Mouse (Mus musculus) left cerebral cortex, postnatal 4 days (tissue): ENCODE results near the gene 6430628N08Rik. TPM values are rescaled to one million over a fixed set of nuclear protein-coding genes. Genes with fewer than 3 reads are reported as not detected.

ENCODE experiments used
- DNase-seq: peaks from one replicate; pipeline ENCODE4 v3.0.0-alpha.2; 2022
- intact Hi-C: fragments of 180-260 bp; cut with DNase I; formaldehyde crosslinking; loops from one replicate; pipeline ENCODE4 v1.15.1; 2025
- total RNA-seq, 2 experiments: library from RNA; stranded (reverse); gene quantifications; 2 replicates each; pipeline ENCODE4 v1.2.3; 2021

6430628N08Rik gene
- under 1 TPM; 0.24 to 0.36 TPM for total RNA-seq

GRCm38 (mm10) chr4:115890553-115890952 is at the start of gene 6430628N08Rik:
6430628N08Rik (plus strand) TSS chr4:115890665.
- intact Hi-C loops: no loop called here
- no peak for DNase-seq

- no peak for DNase-seq
- intact Hi-C loops: no loop called here
Observed at GRCm38 (mm10) chr4:115840842-115841241, 49.6 kb upstream of the 6430628N08Rik start.

GRCm38 (mm10) chr4:115846656-115847055 is 43.8 kb upstream of the 6430628N08Rik start:
- intact Hi-C loops: no loop called here
- no peak for DNase-seq

- no peak for DNase-seq
- intact Hi-C loops: no loop called here
Observed at GRCm38 (mm10) chr4:115847377-115847776, 43.1 kb upstream of the 6430628N08Rik start.

- no peak for DNase-seq
- intact Hi-C loops: no loop called here
Observed at GRCm38 (mm10) chr4:115848083-115848482, 42.4 kb upstream of the 6430628N08Rik start.

GRCm38 (mm10) chr4:115848990-115849677 is 41.3 kb upstream of the 6430628N08Rik start:
- intact Hi-C loops: no loop called here
- no peak for DNase-seq

- intact Hi-C loops: no loop called here
- DNase-seq: no peak
Observed at GRCm38 (mm10) chr4:115850111-115850510, 40.4 kb upstream of the 6430628N08Rik start.

GRCm38 (mm10) chr4:115850631-115851030 is 39.8 kb upstream of the 6430628N08Rik start:
- no peak for DNase-seq
- intact Hi-C loops: no loop called here

- intact Hi-C loops: no loop called here
- DNase-seq: no peak
Observed at GRCm38 (mm10) chr4:115851569-115851968, 38.9 kb upstream of the 6430628N08Rik start.

GRCm38 (mm10) chr4:115855100-115855499 is 35.4 kb upstream of the 6430628N08Rik start:
- DNase-seq: peak; percentile 8
- intact Hi-C loops: no loop called here

GRCm38 (mm10) chr4:115855609-115856008 is 34.9 kb upstream of the 6430628N08Rik start:
- peak; percentile 40 for DNase-seq
- intact Hi-C loops: no loop called here

- intact Hi-C loops: no loop called here
- no peak for DNase-seq
Observed at GRCm38 (mm10) chr4:115856282-115856681, 34.2 kb upstream of the 6430628N08Rik start.

- intact Hi-C loops: no loop called here
- no peak for DNase-seq
Observed at GRCm38 (mm10) chr4:115857293-115857883, 33.1 kb upstream of the 6430628N08Rik start.

- DNase-seq: no peak
- intact Hi-C loops: no loop called here
Observed at GRCm38 (mm10) chr4:115863352-115863751, 27.1 kb upstream of the 6430628N08Rik start.

- DNase-seq: no peak
- intact Hi-C loops: no loop called here
Observed at GRCm38 (mm10) chr4:115863880-115864279, 26.6 kb upstream of the 6430628N08Rik start.

GRCm38 (mm10) chr4:115869512-115870210 is 20.8 kb upstream of the 6430628N08Rik start:
- intact Hi-C loops: no loop called here
- DNase-seq: no peak

- intact Hi-C loops: no loop called here
- no peak for DNase-seq
Observed at GRCm38 (mm10) chr4:115873231-115873630, 17.2 kb upstream of the 6430628N08Rik start.

GRCm38 (mm10) chr4:115878216-115878678 is 12.2 kb upstream of the 6430628N08Rik start:
- intact Hi-C loops: no loop called here
- DNase-seq: no peak

GRCm38 (mm10) chr4:115878828-115879227 is 11.6 kb upstream of the 6430628N08Rik start:
- intact Hi-C loops: no loop called here
- no peak for DNase-seq

- peak; percentile 66 for DNase-seq
- intact Hi-C loops: no loop called here
Observed at GRCm38 (mm10) chr4:115881183-115881582, 9.3 kb upstream of the 6430628N08Rik start.

GRCm38 (mm10) chr4:115882195-115882594 is 8.3 kb upstream of the 6430628N08Rik start:
- DNase-seq: no peak
- intact Hi-C loops: no loop called here

- DNase-seq: no peak
- intact Hi-C loops: no loop called here
Observed at GRCm38 (mm10) chr4:115884022-115884421, 6.4 kb upstream of the 6430628N08Rik start, which contains the start of gene Kncn. Kncn (plus strand) TSS chr4:115884400.
